Mouse (Mus musculus) cerebral cortex, adult 2 months (tissue): ENCODE data around the gene Ssh1.

Source experiments
- WGBS: fragments of 180-500 bp; shearing (Covaris S2); methylation state at CpG from one replicate; pipeline ENCODE4 v1.1.7; 2018; 5-methylcytosine and 5-hydroxymethylcytosine counted together

The Ssh1 gene

GRCm38 (mm10) chr5:113932310-113932709 lies 61.4 kb downstream of the Ssh1 start:
- 94% methylated on average over 3 of the region's 3 CpGs for WGBS

- WGBS: 24% methylated on average over 18 of the region's 18 CpGs
Observed at GRCm38 (mm10) chr5:113930648-113931609, 62.8 kb downstream of the Ssh1 start.

- WGBS: 58% methylated on average over 10 of the region's 10 CpGs
Observed at GRCm38 (mm10) chr5:113929950-113930647, 63.6 kb downstream of the Ssh1 start.

- 65% methylated on average over 10 of the region's 10 CpGs for WGBS
Observed at GRCm38 (mm10) chr5:113929526-113929925, 64.2 kb downstream of the Ssh1 start.

GRCm38 (mm10) chr5:113924608-113925007 lies 69.1 kb downstream of the Ssh1 start:
- WGBS: 88% methylated on average over 4 of the region's 4 CpGs

GRCm38 (mm10) chr5:113921310-113922166 lies 72.2 kb downstream of the Ssh1 start:
- 61% methylated on average over 6 of the region's 6 CpGs for WGBS

GRCm38 (mm10) chr5:113919060-113919459 lies 74.6 kb downstream of the Ssh1 start:
- WGBS: 85% methylated on average over 7 of the region's 7 CpGs

GRCm38 (mm10) chr5:113918654-113919053 lies 75.0 kb downstream of the Ssh1 start:
- WGBS: 71% methylated on average over 9 of the region's 9 CpGs

- 69% methylated on average over 6 of the region's 6 CpGs for WGBS
Observed at GRCm38 (mm10) chr5:113910705-113911104, 83.0 kb downstream of the Ssh1 start.

GRCm38 (mm10) chr5:113910065-113910701 lies 83.5 kb downstream of the Ssh1 start:
- WGBS: 21% methylated on average over 10 of the region's 10 CpGs

GRCm38 (mm10) chr5:113908592-113909441 lies 84.9 kb downstream of the Ssh1 start, which contains the start of gene Coro1c:
Coro1c (minus strand) TSS chr5:113908758.
- under 1% methylated on average over 68 of the region's 68 CpGs for WGBS

GRCm38 (mm10) chr5:113907786-113908567 lies 85.7 kb downstream of the Ssh1 start:
- 1% methylated on average over 69 of the region's 69 CpGs for WGBS

GRCm38 (mm10) chr5:113906958-113907735 lies 86.5 kb downstream of the Ssh1 start:
- 9% methylated on average over 17 of the region's 17 CpGs for WGBS

GRCm38 (mm10) chr5:113904987-113905386 lies 88.7 kb downstream of the Ssh1 start:
- WGBS: 49% methylated on average over 4 of the region's 4 CpGs

GRCm38 (mm10) chr5:113902983-113903382 lies 90.7 kb downstream of the Ssh1 start:
- WGBS: 85% methylated on average over 5 of the region's 5 CpGs

GRCm38 (mm10) chr5:113902017-113902416 lies 91.7 kb downstream of the Ssh1 start:
- 41% methylated on average over 6 of the region's 6 CpGs for WGBS

- 37% methylated on average over 8 of the region's 8 CpGs for WGBS
Observed at GRCm38 (mm10) chr5:113901074-113901571, 92.6 kb downstream of the Ssh1 start.

GRCm38 (mm10) chr5:113899543-113899942 lies 94.2 kb downstream of the Ssh1 start:
- 77% methylated on average over 12 of the region's 12 CpGs for WGBS
